Mouse (Mus musculus) ovary, postnatal 14 days (tissue): ENCODE data around the gene Galntl5.
"Not testable (repeated sequence)": the region's sequence is repeated elsewhere in the genome, so short reads cannot be mapped to it uniquely, and the experiment has no call there.

Source experiments
- DNase-seq: peaks from one replicate; pipeline ENCODE4 v3.0.0; 2022; ENCODE audit warnings: low spot score

Gene Galntl5

DNA sequence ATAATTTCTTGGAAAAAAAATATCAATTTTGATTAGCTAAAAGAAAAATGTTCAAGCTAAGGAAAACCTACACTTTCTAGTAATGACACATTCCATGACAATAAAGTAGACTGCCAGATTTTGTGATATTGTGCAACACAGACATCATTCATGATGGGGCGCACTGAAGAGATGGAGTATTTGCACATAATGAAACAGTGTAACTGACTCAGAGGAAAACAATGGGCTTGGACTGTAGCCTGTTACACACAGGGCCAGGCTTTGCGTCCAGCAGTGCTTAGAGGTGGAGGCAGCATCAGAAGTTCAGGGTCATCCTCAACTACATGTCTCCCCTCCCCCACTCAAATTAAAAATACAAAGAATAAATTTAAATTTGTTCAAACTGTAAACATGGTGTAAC lies 9.3 kb downstream of the Galntl5 start:
- DNase-seq: no peak

GRCm38 (mm10) chr5:25211872-25212271 lies 30.6 kb downstream of the Galntl5 start:
- DNase-seq: no peak

GRCm38 (mm10) chr5:25213216-25213615 lies 32.0 kb downstream of the Galntl5 start:
- not testable (repeated sequence) for DNase-seq

DNA sequence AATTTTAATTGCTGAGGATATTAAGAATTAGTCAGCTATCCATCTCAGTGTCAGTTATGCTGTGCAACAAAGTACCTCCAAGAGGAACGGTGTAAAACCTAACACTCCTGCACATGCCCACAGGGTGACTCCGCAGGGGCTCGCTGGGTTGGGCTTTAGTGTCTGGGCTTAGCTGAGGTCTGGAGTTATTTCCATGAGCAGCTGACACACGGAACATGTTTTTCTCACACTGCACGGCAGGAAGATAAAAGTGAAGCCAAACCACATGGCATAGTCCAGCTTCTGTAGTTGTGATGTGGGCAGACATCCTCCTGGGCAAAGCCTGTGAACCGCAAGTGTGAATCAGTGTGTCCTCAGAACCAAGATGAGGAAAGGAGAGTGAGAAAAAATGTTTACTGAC lies 33.7 kb downstream of the Galntl5 start:
- DNase-seq: no peak

DNA sequence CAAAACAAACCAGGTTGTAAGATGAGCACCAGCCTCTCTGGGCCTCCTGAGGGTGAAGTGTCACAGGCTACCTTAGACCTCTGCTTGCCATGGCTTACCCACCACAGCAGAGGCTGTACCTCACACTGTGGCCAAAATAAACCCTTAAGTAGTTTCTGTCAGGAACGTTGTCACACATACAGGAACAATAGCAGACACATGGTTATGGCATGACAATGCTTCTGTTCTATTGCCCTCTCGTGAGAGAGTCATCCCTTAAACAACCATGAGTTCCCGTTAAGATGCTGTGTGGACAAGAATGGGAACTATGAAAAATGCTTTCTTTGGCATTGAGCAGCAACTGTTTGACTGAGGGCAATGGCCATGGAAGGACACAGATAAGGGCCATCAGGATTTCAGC lies 40.3 kb downstream of the Galntl5 start, which contains the start of gene Galnt11:
Galnt11 (plus strand) TSS at position 301 of the 400 bp plus-strand sequence.
- no peak for DNase-seq

- peak; percentile 81 for DNase-seq
Measured at GRCm38 (mm10) chr5:25222752-25223702, 41.8 kb downstream of the Galntl5 start, which contains the start of gene E130116L18Rik. E130116L18Rik (minus strand) TSS chr5:25223153.

- DNase-seq: not testable (repeated sequence)
Measured at GRCm38 (mm10) chr5:25224377-25224776, 43.1 kb downstream of the Galntl5 start.

DNA sequence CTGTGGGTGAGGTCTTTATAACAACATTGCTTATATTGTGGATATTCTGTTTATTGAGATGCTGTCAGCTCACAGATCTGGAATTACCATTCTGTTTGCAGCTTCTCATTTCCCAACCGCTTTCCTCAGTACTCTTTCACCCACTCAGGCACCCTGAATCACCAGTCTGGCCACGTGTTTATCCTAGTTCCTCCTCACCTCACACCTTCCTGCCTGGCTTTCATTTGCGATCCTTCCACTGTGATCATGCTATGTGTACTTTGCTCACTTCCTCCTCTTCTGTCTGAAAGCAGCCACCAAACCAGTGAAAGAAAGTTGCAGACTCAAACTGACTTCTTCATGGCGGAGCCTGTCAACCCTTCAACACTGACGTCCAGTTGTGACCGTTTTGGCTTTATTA lies 61.8 kb downstream of the Galntl5 start:
- no peak for DNase-seq

GRCm38 (mm10) chr5:25245806-25246472 lies 64.7 kb downstream of the Galntl5 start:
- DNase-seq: no peak

GRCm38 (mm10) chr5:25246473-25246865 lies 65.2 kb downstream of the Galntl5 start:
- DNase-seq: no peak

GRCm38 (mm10) chr5:25247036-25247435 lies 65.8 kb downstream of the Galntl5 start:
- DNase-seq: no peak

DNA sequence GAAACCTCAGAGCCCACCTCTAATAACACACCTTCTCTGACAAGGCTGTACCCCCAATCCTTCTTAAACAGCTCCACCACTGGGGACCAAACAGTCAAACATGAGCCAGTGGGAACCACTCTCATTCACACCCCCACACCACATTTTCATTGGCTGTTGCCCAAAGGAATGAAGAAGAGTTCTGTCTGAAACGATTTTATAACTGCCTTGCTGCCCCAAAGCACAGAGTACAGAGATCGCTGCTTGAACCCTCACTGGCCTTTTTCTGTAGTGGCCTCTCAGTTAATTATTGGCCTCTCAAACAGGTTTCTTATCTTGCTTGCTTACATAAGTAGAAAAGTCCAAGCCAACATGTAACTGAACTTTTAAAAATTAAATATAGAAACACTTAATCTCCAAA lies 71.2 kb downstream of the Galntl5 start:
- no peak for DNase-seq

GRCm38 (mm10) chr5:25252825-25253544 lies 71.7 kb downstream of the Galntl5 start:
- DNase-seq: no peak

GRCm38 (mm10) chr5:25254491-25254890 lies 73.2 kb downstream of the Galntl5 start:
- DNase-seq: no peak

DNA sequence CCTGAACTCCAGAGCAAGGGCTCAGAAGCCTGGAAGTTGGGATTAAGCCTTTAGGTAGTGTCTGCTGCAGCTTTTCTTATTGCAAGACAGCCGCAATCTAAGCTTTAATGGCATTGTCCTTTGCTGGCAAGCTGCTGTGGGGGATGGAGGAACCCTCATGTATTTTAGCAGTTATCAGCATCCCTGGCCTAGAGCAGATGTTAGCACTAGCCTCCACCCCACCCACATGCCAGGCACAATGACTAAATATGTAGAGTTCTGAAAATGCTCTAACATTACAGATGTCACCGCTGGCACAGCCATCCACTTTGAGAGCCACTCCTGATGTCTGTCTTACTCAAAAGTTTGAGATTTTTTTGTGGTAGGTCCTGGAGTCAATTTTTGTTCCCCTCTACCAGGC lies 75.4 kb downstream of the Galntl5 start:
- no peak for DNase-seq

GRCm38 (mm10) chr5:25261452-25261851 lies 80.2 kb downstream of the Galntl5 start:
- DNase-seq: no peak

DNA sequence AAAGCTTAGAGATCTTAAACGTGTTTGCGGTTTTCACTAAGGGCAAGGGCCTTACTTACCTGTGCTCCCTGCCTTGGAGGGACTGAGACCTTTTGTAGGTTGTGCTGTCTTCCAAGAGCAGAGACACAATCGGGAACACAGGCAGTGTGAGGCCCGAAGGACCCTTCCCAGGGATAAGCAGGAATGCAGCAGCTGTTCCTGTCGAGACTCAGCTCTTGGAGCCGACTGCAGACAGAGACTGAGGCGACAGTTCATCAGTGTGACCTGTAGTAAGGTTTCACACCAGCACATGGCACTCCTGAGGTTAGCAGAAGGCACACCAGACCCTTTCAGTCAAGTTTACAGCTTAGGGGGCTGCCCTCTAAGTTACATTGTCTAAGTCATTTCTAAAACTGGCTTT lies 81.0 kb downstream of the Galntl5 start:
- no peak for DNase-seq

DNA sequence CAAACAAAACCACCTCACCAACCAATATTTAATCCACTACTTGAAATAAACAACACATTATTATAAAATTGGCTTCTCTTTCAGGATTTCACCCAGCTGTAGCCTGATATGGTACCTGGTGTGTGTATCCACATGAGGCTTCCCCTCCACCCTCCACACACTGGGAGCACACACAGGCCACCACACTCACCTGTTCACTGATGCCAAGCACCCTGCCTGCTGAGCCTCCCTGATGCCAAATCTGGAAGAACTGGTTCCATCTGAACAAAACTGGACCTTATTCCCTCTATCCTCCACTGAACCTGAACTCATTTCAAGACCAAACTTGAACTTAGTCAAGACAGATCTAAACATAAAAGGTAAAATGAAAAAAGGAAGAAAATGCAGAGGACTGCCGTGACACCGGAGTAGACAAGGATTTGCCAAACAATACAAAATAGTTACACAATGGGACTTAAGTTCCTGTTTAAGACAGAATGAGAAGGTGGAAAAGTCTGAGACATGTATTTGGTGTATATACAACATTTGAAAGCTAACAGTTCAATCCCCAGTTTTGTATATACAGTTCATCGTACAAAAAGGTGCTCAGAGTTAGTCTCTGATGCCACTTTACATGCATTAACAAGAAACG lies 87.1 kb downstream of the Galntl5 start:
- DNase-seq: no peak
